Mouse (Mus musculus) common myeloid progenitor, adult 5-6 weeks (primary cell): ENCODE measurements around the gene Lingo1. TPM values are rescaled to one million over a fixed set of nuclear protein-coding genes. Genes with fewer than 3 reads are reported as not detected.

Source experiments
- ATAC-seq: replicated peaks from 2 replicates; pipeline ENCODE4 v1.8.0; 2016; ENCODE audit warnings: low read depth, mild to moderate bottlenecking, moderate TSS enrichment, inconsistent platforms; ENCODE audit not compliant: poor library complexity, severe bottlenecking
- total RNA-seq: library from RNA; stranded (forward); fragments of 200-1000, 187-1606 nt; gene quantifications from 2 replicates; pipeline ENCODE4 v1.2.3, GENCODE M21; 2017

The Lingo1 gene
- total RNA-seq, 1 experiment from 2014 or later: not detected

- no peak for ATAC-seq
Observed at GRCm38 (mm10) chr9:56572534-56573479, 223.5 kb downstream of the Lingo1 start.

Other genes starting within 250 kb of the Lingo1 start
- gene Odf3l1, start 68.2 kb upstream of the Lingo1 start, total RNA-seq: not detected in 2 replicates
- gene Cspg4, start 68.6 kb upstream of the Lingo1 start, total RNA-seq: not detected in 2 replicates
- gene Snx33, start 131.9 kb upstream of the Lingo1 start, total RNA-seq: 4.7 and 4.8 TPM in 2 replicates
- 81.4 and 89.8 TPM in 2 replicates for gene Imp3, start 141.0 kb upstream of the Lingo1 start, total RNA-seq
- 8.9 and 12.1 TPM in 2 replicates for gene Snupn, start 154.4 kb upstream of the Lingo1 start, total RNA-seq
- 5.7 and 11.5 TPM in 2 replicates for gene Ptpn9, start 198.5 kb upstream of the Lingo1 start, total RNA-seq